Mouse (Mus musculus): Measurements from ENCODE around the gene Ripply3.

GRCm38 (mm10) chr16:94301696-94302095 is 26.5 kb upstream of the Ripply3 start:
- TF ChIP-seq POLR2A (IDR thresholded peaks at IDR 0.05; ENCODE audit: borderline replicate concordance, insufficient read depth, low read length) (no peak), CTCF (IDR thresholded peaks at IDR 0.05; ENCODE audit: borderline replicate concordance, insufficient read depth, low read depth, low read length) (peak; percentile 42; the same call in 1 of the 2 replicates)

Measured in cerebellum, adult 2 months (tissue).